Mouse (Mus musculus) central nervous system, embryonic 14 days (tissue): ENCODE data around the gene Oas1e. TPM values are rescaled to one million over a fixed set of nuclear protein-coding genes. Genes with fewer than 3 reads are reported as not detected.

Experiments
- polyA plus RNA-seq: library from polyadenylated mRNA; depleted of rRNA; stranded (reverse); fragments of >200 nt; gene quantifications from 2 replicates; pipeline ENCODE4 v1.2.3, GENCODE M21; 2012; rRNA removed

The Oas1e gene
- polyA plus RNA-seq, result 0.02 and 0.05 TPM in 2 replicates

GRCm38 (mm10) chr5:120795480-120796034, at the start of gene Oas1e:
Oas1e (minus strand) TSS chr5:120795530.

GRCm38 (mm10) chr5:120811951-120812819, 16.9 kb upstream of the Oas1e start, which contains the start of gene Oas1c:
Oas1c (minus strand) TSS chr5:120812514.

GRCm38 (mm10) chr5:120777478-120777877, 17.9 kb downstream of the Oas1e start, which contains the start of gene Oas3:
Oas3 (minus strand) TSS chr5:120777661.

GRCm38 (mm10) chr5:120749688-120750087, 45.6 kb downstream of the Oas1e start, which contains the start of gene Oas2:
Oas2 (minus strand) TSS chr5:120749853.

Other genes starting within 250 kb of the Oas1e start
- 24.5 and 29.9 TPM in 2 replicates for gene Tpcn1, start 206.9 kb downstream of the Oas1e start, polyA plus RNA-seq
- 3.3 and 3.8 TPM in 2 replicates for gene Iqcd, start 206.5 kb downstream of the Oas1e start, polyA plus RNA-seq
- gene Rita1, start 182.9 kb downstream of the Oas1e start, polyA plus RNA-seq, result 36.8 and 37.2 TPM in 2 replicates
- gene Ddx54, start 182.8 kb downstream of the Oas1e start, polyA plus RNA-seq, result 40.7 and 41.7 TPM in 2 replicates
- gene Cfap73, start 161.3 kb downstream of the Oas1e start, polyA plus RNA-seq, result 0.29 and 0.38 TPM in 2 replicates
- gene Rasal1, start 146.7 kb downstream of the Oas1e start, polyA plus RNA-seq, result 1.3 TPM in 2 replicates
- 83.9 and 93.6 TPM in 2 replicates for gene Dtx1, start 83.6 kb downstream of the Oas1e start, polyA plus RNA-seq
- 1.6 and 2.0 TPM in 2 replicates for gene Oas2, start 45.7 kb downstream of the Oas1e start, polyA plus RNA-seq
- gene Oas3, start 17.9 kb downstream of the Oas1e start, polyA plus RNA-seq, result 0.42 and 0.86 TPM in 2 replicates
- gene Oas1c, start 17.0 kb upstream of the Oas1e start, polyA plus RNA-seq, result 0.41 and 0.91 TPM in 2 replicates
- 0.05 TPM in 1 of 2 replicates, not detected in the other for gene Oas1f, start 51.8 kb upstream of the Oas1e start, polyA plus RNA-seq
- gene Oas1h, start 65.9 kb upstream of the Oas1e start, polyA plus RNA-seq, result not detected in 2 replicates
- gene Oas1g, start 92.1 kb upstream of the Oas1e start, polyA plus RNA-seq, result 1.5 and 1.9 TPM in 2 replicates
- 2.6 and 2.8 TPM in 2 replicates for gene Oas1a, start 112.0 kb upstream of the Oas1e start, polyA plus RNA-seq
- gene Oas1d, start 119.0 kb upstream of the Oas1e start, polyA plus RNA-seq, result 0.05 TPM in 1 of 2 replicates, not detected in the other
- gene Rph3a, start 214.6 kb upstream of the Oas1e start, polyA plus RNA-seq, result 21.1 and 21.6 TPM in 2 replicates